Mouse (Mus musculus) neural tube, embryonic 13.5 days (tissue): ENCODE data around the gene Acbd3. TPM values are rescaled to one million over a fixed set of nuclear protein-coding genes. Genes with fewer than 3 reads are reported as not detected.

Experiments
- ATAC-seq: fragments of 200-750 bp; cut with Nextera tagmentation; 2 replicates; pipeline ENCODE4 v1.8.0; 2017; ENCODE audit warnings: low read depth, mild to moderate bottlenecking, moderate TSS enrichment, moderate library complexity
- H3K27ac ChIP-seq: fragments of 300-500 bp; sonication (generic); replicated peaks from 2 replicates; pipeline ENCODE4 v1.5.1; 2015; ENCODE audit warnings: moderate library complexity, mild to moderate bottlenecking, inconsistent platforms
- H3K27me3 ChIP-seq: fragments of 300-500 bp; sonication (generic); 2 replicates; pipeline ENCODE4 v1.6.1; 2015; ENCODE audit warnings: mild to moderate bottlenecking, inconsistent platforms
- H3K36me3 ChIP-seq: fragments of 300-500 bp; sonication (generic); 2 replicates; pipeline ENCODE4 v1.6.1; 2015; ENCODE audit warnings: mild to moderate bottlenecking, inconsistent platforms
- H3K4me1 ChIP-seq: fragments of 300-500 bp; sonication (generic); replicated peaks from 2 replicates; pipeline ENCODE4 v1.6.1; 2015; ENCODE audit warnings: inconsistent platforms
- H3K4me2 ChIP-seq: fragments of 300-500 bp; sonication (generic); 2 replicates; pipeline ENCODE4 v1.6.1; 2015; ENCODE audit warnings: inconsistent platforms, mild to moderate bottlenecking, moderate library complexity
- H3K4me3 ChIP-seq: fragments of 300-500 bp; sonication (generic); 2 replicates; pipeline ENCODE4 v1.5.1; 2015; ENCODE audit warnings: mild to moderate bottlenecking, inconsistent platforms
- H3K9ac ChIP-seq: fragments of 300-500 bp; sonication (generic); 2 replicates; pipeline ENCODE4 v1.6.1; 2015; ENCODE audit warnings: moderate library complexity, mild to moderate bottlenecking, inconsistent platforms
- H3K9me3 ChIP-seq: fragments of 300-500 bp; sonication (generic); 2 replicates; pipeline ENCODE4 v1.6.1; 2016; ENCODE audit warnings: inconsistent platforms
- WGBS: fragments of 180-500 bp; shearing (Covaris S2); methylation state at CpG from one replicate; pipeline ENCODE4 v1.1.7; 2015; 5-methylcytosine and 5-hydroxymethylcytosine counted together
- polyA plus RNA-seq: library from polyadenylated mRNA; unstranded; fragments of >200 nt; fragmentation: Nextera tagmentation; extraction: Ambion mirVana; gene quantifications from 2 replicates; pipeline ENCODE4 v1.2.1, GENCODE M21; 2015

Gene Acbd3
- polyA plus RNA-seq, 1 experiment from 2014 or later, result 25.6 TPM

- Histone ChIP-seq H3K4me3 (no peak overlapping the region), H3K4me1 (peaks cover 27% of the 10 kb centered on the region), H3K9me3 (peaks cover 4% of the 10 kb centered on the region; the same call in 1 of the 2 replicates), H3K36me3 (no peaks in the 10 kb centered on the region), H3K4me2 (no peak overlapping the region), H3K27me3 (no peaks in the 10 kb centered on the region), H3K27ac (peak overlapping the region; percentile 52), H3K9ac (no peak overlapping the region)
- ATAC-seq, result no peak
- WGBS, result 50% methylated on average over 6 of the region's 6 CpGs
Observed at GRCm38 (mm10) chr1:180775849-180776493, 50.1 kb downstream of the Acbd3 start.

- Histone ChIP-seq H3K27ac (peak overlapping the region; percentile 52; the same call in 1 of the 2 replicates), H3K9ac (no peak overlapping the region), H3K4me2 (no peak overlapping the region), H3K27me3 (no peaks in the 10 kb centered on the region), H3K4me3 (no peak overlapping the region), H3K4me1 (peaks cover 27% of the 10 kb centered on the region), H3K9me3 (peaks cover 4% of the 10 kb centered on the region; the same call in 1 of the 2 replicates), H3K36me3 (no peaks in the 10 kb centered on the region)
- ATAC-seq, result no peak
- WGBS, result 77% methylated on average over 6 of the region's 6 CpGs
Observed at GRCm38 (mm10) chr1:180776494-180776893, 50.7 kb downstream of the Acbd3 start.

GRCm38 (mm10) chr1:180777289-180777659, 51.4 kb downstream of the Acbd3 start:
- H3K36me3 ChIP-seq, result no peaks in the 10 kb centered on the region
- H3K9ac ChIP-seq, result peak overlapping the region; percentile 92
- peak overlapping the region; percentile 96 for H3K4me2 ChIP-seq
- whole genome bisulfite sequencing, result 10% methylated on average over 10 of the region's 10 CpGs
- peak overlapping the region; percentile 71 for H3K4me3 ChIP-seq
- peak; percentile 40 for ATAC-seq
- H3K27me3 ChIP-seq, result no peaks in the 10 kb centered on the region
- peaks cover 4% of the 10 kb centered on the region; the same call in 1 of the 2 replicates for H3K9me3 ChIP-seq
- H3K27ac ChIP-seq, result peak overlapping the region; percentile 91
- peaks cover 27% of the 10 kb centered on the region for H3K4me1 ChIP-seq

GRCm38 (mm10) chr1:180777660-180778402, 52.0 kb downstream of the Acbd3 start:
- Histone ChIP-seq H3K9ac (peak overlapping the region; percentile 92), H3K4me2 (peak overlapping the region; percentile 96), H3K4me3 (peak overlapping the region; percentile 71), H3K9me3 (peaks cover 4% of the 10 kb centered on the region; the same call in 1 of the 2 replicates), H3K4me1 (peaks cover 27% of the 10 kb centered on the region), H3K27me3 (no peaks in the 10 kb centered on the region), H3K27ac (peak overlapping the region; percentile 91), H3K36me3 (no peaks in the 10 kb centered on the region)
- ATAC-seq, result peak; percentile 90
- WGBS, result under 1% methylated on average over 55 of the region's 56 CpGs

GRCm38 (mm10) chr1:180778403-180778754, 52.5 kb downstream of the Acbd3 start:
- Histone ChIP-seq H3K4me3 (peak overlapping the region; percentile 71), H3K36me3 (no peaks in the 10 kb centered on the region), H3K27ac (peak overlapping the region; percentile 91), H3K9me3 (peaks cover 4% of the 10 kb centered on the region; the same call in 1 of the 2 replicates), H3K9ac (peak overlapping the region; percentile 92), H3K27me3 (no peaks in the 10 kb centered on the region), H3K4me2 (peak overlapping the region; percentile 96), H3K4me1 (peaks cover 32% of the 10 kb centered on the region)
- WGBS, result under 1% methylated on average over 13 of the region's 13 CpGs
- peak; percentile 38 for ATAC-seq

- Histone ChIP-seq H3K27me3 (no peaks in the 10 kb centered on the region), H3K4me2 (peak overlapping the region; percentile 96), H3K4me3 (no peak overlapping the region; the same call in 1 of the 2 replicates), H3K9ac (0 out of 2 replicates have a peak overlapping the region, but pooled peaks have one; percentile 92), H3K36me3 (no peaks in the 10 kb centered on the region), H3K4me1 (peaks cover 36% of the 10 kb centered on the region), H3K9me3 (peaks cover 4% of the 10 kb centered on the region; the same call in 1 of the 2 replicates), H3K27ac (no peak overlapping the region)
- WGBS, result 86% methylated on average over 10 of the region's 10 CpGs
- ATAC-seq, result no peak
Observed at GRCm38 (mm10) chr1:180778941-180779340, 53.1 kb downstream of the Acbd3 start.

GRCm38 (mm10) chr1:180780291-180780690, 54.4 kb downstream of the Acbd3 start:
- Histone ChIP-seq H3K4me3 (no peak overlapping the region), H3K9me3 (no peaks in the 10 kb centered on the region), H3K27me3 (no peaks in the 10 kb centered on the region), H3K4me1 (peaks cover 35% of the 10 kb centered on the region), H3K9ac (no peak overlapping the region), H3K4me2 (no peak overlapping the region), H3K27ac (no peak overlapping the region), H3K36me3 (no peaks in the 10 kb centered on the region)
- no peak for ATAC-seq
- WGBS, result 87% methylated on average over 8 of the region's 8 CpGs

- Histone ChIP-seq H3K9ac (no peak overlapping the region), H3K4me2 (no peak overlapping the region), H3K4me3 (no peak overlapping the region), H3K27me3 (no peaks in the 10 kb centered on the region), H3K27ac (no peak overlapping the region), H3K4me1 (peaks cover 25% of the 10 kb centered on the region), H3K9me3 (no peaks in the 10 kb centered on the region), H3K36me3 (no peaks in the 10 kb centered on the region)
- ATAC-seq, result no peak
- 69% methylated on average over 5 of the region's 5 CpGs for WGBS
Observed at GRCm38 (mm10) chr1:180781250-180781649, 55.4 kb downstream of the Acbd3 start.

GRCm38 (mm10) chr1:180782906-180783579, 57.2 kb downstream of the Acbd3 start:
- Histone ChIP-seq H3K9ac (no peak overlapping the region), H3K9me3 (no peaks in the 10 kb centered on the region), H3K4me1 (peaks cover 15% of the 10 kb centered on the region), H3K4me3 (no peak overlapping the region), H3K4me2 (no peak overlapping the region), H3K27ac (peak overlapping the region; percentile 64), H3K27me3 (no peaks in the 10 kb centered on the region), H3K36me3 (no peaks in the 10 kb centered on the region)
- WGBS, result 64% methylated on average over 9 of the region's 9 CpGs
- no peak for ATAC-seq

- Histone ChIP-seq H3K9ac (no peak overlapping the region), H3K4me3 (no peak overlapping the region), H3K27ac (peak overlapping the region; percentile 64), H3K4me1 (peaks cover 11% of the 10 kb centered on the region), H3K4me2 (no peak overlapping the region), H3K27me3 (no peaks in the 10 kb centered on the region), H3K36me3 (no peaks in the 10 kb centered on the region), H3K9me3 (0 out of 2 replicates have a peak, but pooled peaks cover 4% of the 10 kb centered on the region)
- no peak for ATAC-seq
- 20% methylated on average over 3 of the region's 3 CpGs for WGBS
Observed at GRCm38 (mm10) chr1:180783580-180783928, 57.7 kb downstream of the Acbd3 start.

GRCm38 (mm10) chr1:180791821-180792480, 66.1 kb downstream of the Acbd3 start:
- Histone ChIP-seq H3K27ac (no peak overlapping the region), H3K4me3 (no peak overlapping the region), H3K9ac (no peak overlapping the region), H3K9me3 (0 out of 2 replicates have a peak, but pooled peaks cover 4% of the 10 kb centered on the region), H3K27me3 (no peaks in the 10 kb centered on the region), H3K4me1 (peaks cover 13% of the 10 kb centered on the region), H3K4me2 (no peak overlapping the region), H3K36me3 (no peaks in the 10 kb centered on the region)
- 87% methylated on average over 14 of the region's 14 CpGs for WGBS
- no peak for ATAC-seq
